Mouse (Mus musculus) embryonic fibroblast, embryonic 13.5 days (primary cell): ENCODE results near the gene Btnl10. TPM values are rescaled to one million over a fixed set of nuclear protein-coding genes. Genes with fewer than 3 reads are reported as not detected.

Source experiments
- H3K27ac ChIP-seq: 2 replicates; pipeline ENCODE4 v1.5.1; 2012; ENCODE audit warnings: low read length, control low read depth, inconsistent platforms; ENCODE audit not compliant: insufficient read depth
- H3K4me1 ChIP-seq: 2 replicates; pipeline ENCODE4 v1.6.1; 2011; ENCODE audit warnings: low read length; ENCODE audit not compliant: control insufficient read depth, insufficient read depth
- H3K4me3 ChIP-seq: 2 replicates; pipeline ENCODE4 v1.5.1; 2011; ENCODE audit warnings: mild to moderate bottlenecking, control low read depth, low read length; ENCODE audit not compliant: insufficient read depth
- CTCF ChIP-seq: IDR thresholded peaks from 2 replicates; pipeline ENCODE4 v1.5.1; 2011; ENCODE audit warnings: mild to moderate bottlenecking, control low read depth, low read length, moderate library complexity, borderline replicate concordance; ENCODE audit not compliant: insufficient read depth
- POLR2A ChIP-seq: IDR thresholded peaks from 2 replicates; pipeline ENCODE4 v1.6.1; 2011; ENCODE audit warnings: low read depth, mild to moderate bottlenecking, control low read depth, low read length, moderate library complexity
- polyA plus RNA-seq: library from polyadenylated mRNA; stranded (reverse); fragments of >200 nt; gene quantifications from 2 replicates; pipeline ENCODE4 v1.2.4, GENCODE M21; 2011; ENCODE audit warnings: low read depth; ENCODE audit not compliant: missing spikeins, insufficient read length

The Btnl10 gene
- polyA plus RNA-seq, 1 experiment, result not detected

- peaks cover 3% of the 10 kb centered on the region; the same call in 1 of the 2 replicates for H3K4me1 ChIP-seq
- H3K4me3 ChIP-seq, result no peak overlapping the region
- H3K27ac ChIP-seq, result no peak overlapping the region
- TF ChIP-seq CTCF, result no peak
- TF ChIP-seq POLR2A, result no peak
Observed at GRCm38 (mm10) chr11:58904838-58905237, 12.9 kb upstream of the Btnl10 start.

- Histone ChIP-seq H3K27ac (no peak overlapping the region), H3K4me3 (no peak overlapping the region), H3K4me1 (no peaks in the 10 kb centered on the region)
- TF ChIP-seq POLR2A, result no peak
- no peak for TF ChIP-seq CTCF
Observed at GRCm38 (mm10) chr11:58913776-58914175, 3.9 kb upstream of the Btnl10 start.

- no peak for TF ChIP-seq CTCF
- no peak for TF ChIP-seq POLR2A
- Histone ChIP-seq H3K27ac (no peak overlapping the region), H3K4me1 (no peaks in the 10 kb centered on the region), H3K4me3 (no peak overlapping the region)
Observed at GRCm38 (mm10) chr11:58914461-58915028, 3.2 kb upstream of the Btnl10 start.

GRCm38 (mm10) chr11:58916879-58917744 lies 596 bp upstream of the Btnl10 start:
- no peak for TF ChIP-seq POLR2A
- no peak for TF ChIP-seq CTCF
- Histone ChIP-seq H3K27ac (no peak overlapping the region), H3K4me1 (no peaks in the 10 kb centered on the region), H3K4me3 (no peak overlapping the region)

GRCm38 (mm10) chr11:58918759-58919158 lies 1.1 kb downstream of the Btnl10 start:
- H3K4me1 ChIP-seq, result no peaks in the 10 kb centered on the region
- H3K4me3 ChIP-seq, result no peak overlapping the region
- TF ChIP-seq POLR2A (no peak), CTCF (no peak)
- no peak overlapping the region for H3K27ac ChIP-seq

- H3K27ac ChIP-seq, result no peak overlapping the region
- TF ChIP-seq POLR2A, result no peak
- TF ChIP-seq CTCF, result no peak
- no peaks in the 10 kb centered on the region for H3K4me1 ChIP-seq
- H3K4me3 ChIP-seq, result no peak overlapping the region
Observed at GRCm38 (mm10) chr11:58922420-58922819, 4.7 kb downstream of the Btnl10 start.

GRCm38 (mm10) chr11:58926651-58927050 lies 8.9 kb downstream of the Btnl10 start:
- H3K4me1 ChIP-seq, result no peaks in the 10 kb centered on the region
- TF ChIP-seq CTCF, result no peak
- H3K27ac ChIP-seq, result no peak overlapping the region
- H3K4me3 ChIP-seq, result no peak overlapping the region

- TF ChIP-seq POLR2A, result no peak
- no peak for TF ChIP-seq CTCF
- no peak overlapping the region for H3K27ac ChIP-seq
- H3K4me1 ChIP-seq, result no peaks in the 10 kb centered on the region
- H3K4me3 ChIP-seq, result no peak overlapping the region
Observed at GRCm38 (mm10) chr11:58927053-58927452, 9.3 kb downstream of the Btnl10 start.

GRCm38 (mm10) chr11:58927790-58928651 lies 10.3 kb downstream of the Btnl10 start:
- Histone ChIP-seq H3K4me3 (no peak overlapping the region), H3K27ac (no peak overlapping the region), H3K4me1 (no peaks in the 10 kb centered on the region)
- TF ChIP-seq CTCF (no peak), POLR2A (no peak)

- Histone ChIP-seq H3K4me1 (no peaks in the 10 kb centered on the region), H3K4me3 (no peak overlapping the region), H3K27ac (no peak overlapping the region)
- TF ChIP-seq POLR2A (no peak), CTCF (no peak)
Observed at GRCm38 (mm10) chr11:58929055-58929454, 11.3 kb downstream of the Btnl10 start.
